Mouse (Mus musculus): ENCODE measurements around the gene Zfp683.

Zfp683 gene

GRCm38 (mm10) chr4:134053538-134053937 is at the start of gene Zfp683:
Zfp683 (plus strand) TSS chr4:134053838.
- DNase-seq: no peak

DNA sequence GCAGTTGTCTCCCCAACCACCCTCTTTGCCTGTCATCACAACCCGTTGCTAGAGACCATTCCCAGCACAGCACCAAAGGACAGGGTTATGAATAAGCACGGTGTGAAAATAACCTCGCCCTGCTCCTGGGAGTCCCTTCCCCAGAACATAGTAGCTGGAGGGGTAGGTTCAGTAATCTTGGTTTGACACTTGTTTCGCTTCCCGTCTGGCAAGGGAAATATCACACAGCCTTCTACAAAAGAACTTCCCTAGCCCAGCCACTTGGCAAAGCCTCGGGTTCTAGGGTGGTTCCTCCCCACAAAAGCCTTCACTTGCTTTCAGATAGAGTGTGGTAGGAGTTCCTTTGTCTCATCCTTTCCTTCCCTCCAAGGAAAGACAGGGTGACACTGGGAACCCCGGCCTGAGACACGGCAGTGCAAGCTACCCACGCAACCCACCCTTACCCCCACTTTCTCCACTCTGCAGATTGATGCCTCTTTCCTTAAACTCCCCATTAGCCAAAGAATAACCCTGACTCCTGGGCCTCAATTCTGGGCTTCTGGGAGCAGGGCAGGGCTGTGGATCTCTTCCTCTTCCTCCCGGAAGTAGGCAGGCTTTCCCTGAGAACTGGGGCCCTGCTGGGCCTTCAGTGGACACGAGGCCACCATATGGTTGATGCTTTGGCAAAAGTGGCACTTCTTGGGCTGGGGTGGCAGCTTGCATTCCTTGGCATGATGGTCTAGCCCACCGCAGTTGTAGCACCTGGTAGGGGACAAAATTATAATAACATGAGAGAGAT is 47.9 kb upstream of the Zfp683 start:
- no peak for DNase-seq

- no peak for DNase-seq
These were observed 46.8 kb upstream of the Zfp683 start for GRCm38 (mm10) chr4:134006845-134007244.

DNA sequence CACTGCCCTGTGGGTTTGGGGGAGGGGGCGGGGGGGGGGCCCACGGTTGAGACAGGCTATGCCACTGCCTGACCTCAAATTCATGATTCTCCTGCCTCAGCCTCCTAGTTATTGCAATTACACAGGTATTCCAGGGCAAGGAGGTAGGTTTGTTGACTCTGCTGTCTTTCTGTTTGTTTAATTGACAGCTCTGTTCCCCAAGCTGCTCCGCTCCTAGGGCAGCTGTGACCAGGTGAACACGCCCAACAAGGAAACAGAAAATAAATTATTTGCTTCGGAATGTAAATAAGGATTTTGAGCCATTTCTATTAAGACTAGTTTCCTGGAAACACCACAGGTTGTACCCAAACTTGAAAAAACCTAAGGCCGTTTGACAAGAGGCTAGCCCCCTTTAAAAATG is 43.9 kb upstream of the Zfp683 start:
- no peak for DNase-seq

DNA sequence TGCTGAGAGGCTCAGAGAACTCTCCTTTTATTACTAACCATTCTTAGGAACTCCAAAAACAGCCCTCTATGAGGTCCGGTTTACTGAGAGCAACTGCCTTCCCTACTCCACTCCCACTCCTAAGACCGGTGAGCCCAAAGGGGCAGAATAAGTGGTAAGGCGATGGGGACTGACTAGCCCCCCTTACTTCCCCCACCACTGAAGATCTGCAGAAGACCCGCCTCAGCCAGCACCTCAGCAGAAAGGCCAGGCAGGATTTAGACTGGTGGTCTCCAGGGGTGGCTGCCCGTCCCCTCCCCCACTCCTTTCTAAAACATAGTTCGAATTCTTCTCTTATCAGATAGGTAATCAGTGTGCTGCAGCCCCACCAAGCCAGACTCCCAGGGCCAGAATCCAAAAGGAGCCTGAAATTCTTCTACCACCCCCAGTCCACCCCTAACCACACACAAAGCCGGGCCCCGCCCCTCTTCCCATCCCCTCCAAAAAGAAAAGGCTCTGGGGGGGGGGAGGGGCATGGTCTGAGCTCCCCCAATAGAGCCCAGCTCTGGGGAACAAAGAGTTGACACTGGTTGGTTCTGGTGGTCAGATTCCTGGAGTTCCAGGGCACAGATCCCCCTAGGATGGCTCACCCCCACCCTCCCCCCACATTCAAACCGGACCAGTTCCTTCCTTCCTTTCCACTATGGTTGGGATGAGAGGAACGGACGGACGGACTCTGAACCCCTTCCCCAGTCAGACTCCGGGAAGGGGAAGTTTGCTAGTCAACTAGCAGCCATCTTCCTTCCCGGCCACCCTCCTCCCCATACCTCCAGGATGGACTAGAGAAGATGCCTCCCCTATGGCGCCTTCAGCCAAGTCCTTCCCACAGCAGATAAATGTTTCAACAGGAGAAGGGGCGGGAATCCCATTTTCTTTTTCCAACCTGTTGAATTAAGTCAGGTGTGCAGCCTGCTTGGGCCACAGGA is 41.9 kb upstream of the Zfp683 start:
- no peak for DNase-seq

DNA sequence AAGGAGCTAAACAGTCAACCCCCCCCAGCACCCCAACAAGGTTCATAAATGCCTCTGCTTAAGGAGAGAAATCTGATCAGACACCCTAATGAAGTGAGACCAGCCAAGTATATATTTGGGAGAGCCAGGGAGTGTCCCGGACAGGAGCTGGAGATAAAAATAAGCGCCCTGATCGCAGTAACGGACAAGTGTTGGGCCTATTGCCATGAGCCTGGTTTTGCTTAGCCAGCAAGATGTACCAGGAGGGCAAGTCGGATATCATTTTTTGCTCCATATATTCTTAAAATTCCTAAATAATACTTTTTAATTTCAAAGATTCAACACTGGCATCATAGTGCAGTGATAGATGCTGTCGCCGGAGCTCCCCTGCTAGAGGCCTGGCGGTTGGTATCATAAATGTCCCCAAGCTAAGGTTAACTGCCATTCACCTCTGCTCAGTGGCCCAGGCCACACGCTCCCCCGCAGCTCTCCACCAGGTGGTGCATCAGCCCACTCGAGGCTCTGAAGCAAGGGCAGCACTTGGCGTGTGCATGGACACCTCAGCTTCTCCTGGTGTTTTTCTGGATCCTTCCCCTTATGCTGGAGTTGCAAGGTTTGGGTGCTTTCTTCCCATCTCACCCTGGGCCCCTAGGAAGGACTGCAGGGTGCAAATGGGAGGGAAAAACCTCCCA is 40.6 kb upstream of the Zfp683 start:
- peak; percentile 34 to 48 for DNase-seq

DNA sequence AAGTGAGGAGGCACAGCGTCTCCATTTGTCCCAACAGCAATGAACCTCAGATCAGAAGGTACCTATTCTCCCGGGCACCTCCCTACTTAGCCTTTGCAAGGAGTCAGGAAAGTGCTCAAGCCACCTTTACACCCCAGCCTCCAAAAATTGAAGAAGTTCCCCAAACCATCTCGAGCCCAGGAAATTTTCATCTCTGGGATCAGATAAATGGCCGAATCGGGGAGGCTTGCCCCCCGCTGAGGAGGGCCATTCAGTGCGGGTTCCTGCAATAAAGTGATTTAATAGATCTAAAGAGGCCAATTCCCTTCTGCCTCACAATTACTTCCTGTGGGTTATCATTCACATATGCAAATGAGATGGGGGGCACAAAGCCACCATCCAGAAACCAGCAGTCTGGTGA is 37.4 kb upstream of the Zfp683 start:
- no peak for DNase-seq

DNA sequence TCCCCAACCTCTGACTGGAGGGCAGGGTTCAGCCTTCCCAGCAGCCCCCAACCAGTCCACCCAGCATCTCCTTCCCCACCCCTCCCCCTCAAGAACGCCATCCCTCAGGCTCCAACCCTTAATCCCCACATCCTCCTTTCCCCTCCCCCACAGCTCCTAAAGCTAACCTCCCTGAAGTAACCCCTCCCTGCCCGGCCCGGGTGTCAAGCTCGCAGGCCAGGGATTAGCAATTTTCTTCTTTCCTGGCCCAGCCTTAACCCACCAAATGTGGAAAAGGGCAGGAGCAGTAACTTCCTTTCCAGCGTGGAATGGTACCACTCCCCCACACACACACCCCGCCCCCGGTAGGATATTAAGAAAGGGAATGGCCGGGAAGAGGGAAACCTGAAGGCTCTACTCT is 36.9 kb upstream of the Zfp683 start:
- DNase-seq: no peak

- no peak for DNase-seq
These were observed 36.3 kb upstream of the Zfp683 start for GRCm38 (mm10) chr4:134017201-134017865.

- DNase-seq: no peak
These were observed 35.4 kb upstream of the Zfp683 start for GRCm38 (mm10) chr4:134018038-134018778.

GRCm38 (mm10) chr4:134018779-134019145 is 34.9 kb upstream of the Zfp683 start, which contains the start of gene Lin28a:
Lin28a (minus strand) TSS chr4:134018841.
- DNase-seq: no peak

DNA sequence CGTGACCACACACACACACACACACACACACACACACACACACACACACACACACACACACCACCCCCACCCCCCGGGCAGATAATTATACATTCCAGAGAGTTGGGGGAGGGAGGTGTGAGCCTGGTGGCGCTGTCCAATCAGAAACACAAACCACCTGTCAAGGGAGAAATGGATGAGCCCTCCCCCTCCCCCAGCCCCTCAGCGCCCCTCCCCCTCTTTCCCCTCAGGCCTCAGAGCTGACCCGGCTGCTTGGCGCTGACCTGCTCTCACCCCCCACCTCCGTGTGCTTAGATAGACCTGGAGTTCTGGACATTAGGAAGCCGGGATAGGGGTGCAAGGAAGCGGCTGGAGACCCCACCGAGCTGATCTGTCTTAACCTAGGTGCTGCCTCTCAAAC is 34.4 kb upstream of the Zfp683 start:
- DNase-seq: no peak

- DNase-seq: no peak
These were observed 33.8 kb upstream of the Zfp683 start for GRCm38 (mm10) chr4:134019641-134020351.

DNA sequence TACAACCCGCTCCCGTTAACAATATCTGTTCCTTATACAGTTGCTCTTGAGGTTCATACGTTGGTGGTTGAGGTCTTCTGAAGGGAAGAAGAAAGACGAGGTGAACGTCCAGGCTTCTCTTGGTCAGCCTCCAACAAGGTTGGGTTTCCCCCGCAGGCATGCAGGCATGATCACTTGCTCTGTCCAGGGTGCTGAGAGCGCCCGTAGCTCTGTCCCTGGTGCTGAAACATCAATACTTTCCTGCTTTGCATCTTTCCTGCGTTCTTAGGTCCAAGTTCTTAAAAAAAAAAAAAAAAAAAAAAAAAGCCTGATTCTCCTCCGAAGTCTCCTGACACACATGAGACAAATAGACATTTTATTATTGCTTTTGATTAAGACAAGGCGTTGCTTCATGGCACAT is 33.0 kb upstream of the Zfp683 start:
- peak; percentile 89 to 92 for DNase-seq

GRCm38 (mm10) chr4:134025802-134026201 is 27.8 kb upstream of the Zfp683 start:
- no peak for DNase-seq

DNA sequence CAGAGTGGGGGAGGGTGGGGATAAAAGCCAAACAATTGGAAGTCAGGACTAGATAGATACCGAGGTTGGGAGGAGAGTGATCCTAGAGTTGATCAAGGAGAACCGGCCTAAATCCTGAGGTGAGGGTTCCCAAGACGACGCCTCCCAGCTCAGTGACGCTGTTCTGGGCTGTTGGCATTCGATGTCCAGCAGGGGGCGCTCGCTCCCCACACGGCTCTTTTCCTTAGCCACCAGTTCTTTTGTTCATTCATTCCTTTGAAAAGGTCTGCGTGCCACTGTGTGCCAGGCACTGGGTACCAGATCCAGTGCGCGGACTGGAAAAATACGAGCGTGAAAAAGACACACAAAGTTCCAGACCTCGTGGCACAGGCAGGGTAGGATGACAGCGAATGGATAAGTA is 17.7 kb upstream of the Zfp683 start:
- DNase-seq: peak; percentile 87 to 88

DNA sequence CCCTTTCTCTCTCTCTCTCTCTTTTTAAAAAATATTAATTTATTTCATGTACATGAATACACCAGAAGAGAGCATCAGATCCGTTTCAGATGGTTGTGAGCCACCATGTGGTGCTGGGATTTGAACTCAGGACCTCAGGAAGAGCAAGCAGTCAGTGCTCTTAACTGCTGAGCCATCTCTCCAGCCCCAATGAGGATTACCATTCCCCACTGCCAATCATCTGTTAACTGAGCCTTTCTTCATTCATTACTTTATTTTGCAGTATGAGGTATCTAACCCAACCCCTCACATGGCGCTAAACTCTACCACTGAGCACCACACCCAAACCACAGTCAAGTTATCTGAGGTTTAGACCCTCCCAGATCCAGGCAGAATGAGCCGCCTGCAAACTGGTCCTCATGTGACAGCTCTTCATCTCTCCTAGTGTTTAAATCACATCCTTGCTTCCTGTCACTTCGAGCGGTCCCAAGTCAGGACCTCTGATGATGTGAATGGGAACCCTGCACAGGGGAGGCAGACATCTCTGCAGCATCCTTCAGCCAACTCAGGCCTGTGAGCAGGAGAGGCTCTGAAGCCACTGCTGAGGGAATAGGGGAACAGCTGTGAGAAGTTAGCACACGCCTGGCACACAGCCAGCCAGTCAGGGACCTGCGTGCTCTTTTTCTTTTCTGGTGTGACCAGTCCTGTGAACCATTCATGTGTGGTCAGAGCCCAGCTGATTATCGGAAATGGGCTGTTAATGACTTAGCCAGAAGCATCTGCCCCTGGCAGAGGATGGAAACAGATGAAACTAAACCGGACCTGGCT is 12.1 kb upstream of the Zfp683 start:
- DNase-seq: peak; percentile 70 to 76

GRCm38 (mm10) chr4:134043041-134043440 is 10.6 kb upstream of the Zfp683 start:
- DNase-seq: no peak

- no peak for DNase-seq
These were observed 6.0 kb upstream of the Zfp683 start for GRCm38 (mm10) chr4:134047648-134048047.

- DNase-seq: no peak
These were observed 1.7 kb upstream of the Zfp683 start for GRCm38 (mm10) chr4:134051912-134052311.

Data from kidney, postnatal 4 days (tissue).